Mouse (Mus musculus) kidney, adult 18-20 months (tissue): Measurements from ENCODE around the gene Lysmd1.

Source experiments
- DNase-seq: peaks from one replicate; pipeline ENCODE4 v3.0.0; 2021

Gene Lysmd1

GRCm38 (mm10) chr3:95139586-95140288 is 5.8 kb downstream of the Lysmd1 start:
- peak; percentile 79 for DNase-seq

- no peak for DNase-seq
Observed at GRCm38 (mm10) chr3:95140289-95140595, 6.4 kb downstream of the Lysmd1 start.

GRCm38 (mm10) chr3:95140795-95141194 is 6.9 kb downstream of the Lysmd1 start:
- no peak for DNase-seq

- DNase-seq, result no peak
Observed at GRCm38 (mm10) chr3:95141474-95141873, 7.6 kb downstream of the Lysmd1 start.

- no peak for DNase-seq
Observed at GRCm38 (mm10) chr3:95141952-95142616, 8.2 kb downstream of the Lysmd1 start, which contains the start of gene Tnfaip8l2. Gene Tnfaip8l2, minus strand, starts transcription at chr3:95142360.

GRCm38 (mm10) chr3:95142617-95143011 is 8.7 kb downstream of the Lysmd1 start:
- peak; percentile 92 for DNase-seq

- no peak for DNase-seq
Observed at GRCm38 (mm10) chr3:95147924-95148323, 14.0 kb downstream of the Lysmd1 start.

- DNase-seq, result peak; percentile 65
Observed at GRCm38 (mm10) chr3:95153874-95154273, 20.0 kb downstream of the Lysmd1 start.

- no peak for DNase-seq
Observed at GRCm38 (mm10) chr3:95159511-95159986, 25.7 kb downstream of the Lysmd1 start.

GRCm38 (mm10) chr3:95159987-95160963 is 26.4 kb downstream of the Lysmd1 start, which contains the start of gene Sema6c:
Gene Sema6c, plus strand, starts transcription at chr3:95160457.
- peak; percentile 89 for DNase-seq

GRCm38 (mm10) chr3:95161041-95161551 is 27.2 kb downstream of the Lysmd1 start:
- DNase-seq, result no peak

- DNase-seq, result no peak
Observed at GRCm38 (mm10) chr3:95161618-95162344, 27.9 kb downstream of the Lysmd1 start.

- DNase-seq, result no peak
Observed at GRCm38 (mm10) chr3:95162345-95162628, 28.4 kb downstream of the Lysmd1 start.

- no peak for DNase-seq
Observed at GRCm38 (mm10) chr3:95163419-95164255, 29.7 kb downstream of the Lysmd1 start.

GRCm38 (mm10) chr3:95164256-95164550 is 30.3 kb downstream of the Lysmd1 start:
- DNase-seq, result no peak

- DNase-seq, result no peak
Observed at GRCm38 (mm10) chr3:95164840-95165239, 31.0 kb downstream of the Lysmd1 start.

- no peak for DNase-seq
Observed at GRCm38 (mm10) chr3:95169996-95170395, 36.1 kb downstream of the Lysmd1 start.

- no peak for DNase-seq
Observed at GRCm38 (mm10) chr3:95171105-95171504, 37.2 kb downstream of the Lysmd1 start.

GRCm38 (mm10) chr3:95172526-95173255 is 38.8 kb downstream of the Lysmd1 start:
- DNase-seq, result no peak

GRCm38 (mm10) chr3:95173256-95173949 is 39.5 kb downstream of the Lysmd1 start:
- peak; percentile 53 for DNase-seq
